Mouse (Mus musculus) urinary bladder, postnatal 25 days (tissue): Measurements from ENCODE around the gene Itgb3bp.

ENCODE experiments used
- DNase-seq: peaks from one replicate; pipeline ENCODE4 v3.0.0; 2022; ENCODE audit warnings: low spot score

The Itgb3bp gene

GRCm38 (mm10) chr4:99717905-99718304 is 211.7 kb downstream of the Itgb3bp start:
- no peak for DNase-seq

- no peak for DNase-seq
These were observed 213.7 kb downstream of the Itgb3bp start for GRCm38 (mm10) chr4:99715783-99716416.
